Mouse (Mus musculus) layer of hippocampus, adult 6 months (tissue): Measurements from ENCODE around the gene Lpo. TPM values are rescaled to one million over a fixed set of nuclear protein-coding genes. Genes with fewer than 3 reads are reported as not detected.

Experiments used
- long read RNA-seq, 2 experiments: library from polyadenylated mRNA; unstranded; transcript quantifications; one replicate each; pipeline ENCODE4 v2.0.0; 2019 to 2020
- microRNA-seq: library from miRNA; unstranded; fragments of <30 nt; microRNA quantifications from one replicate; pipeline ENCODE4 v1.2.0, GENCODE M21; 2020
- polyA plus RNA-seq: library from polyadenylated mRNA; unstranded; fragments of <200 nt; fragmentation: Nextera tagmentation; gene quantifications from 2 replicates; pipeline ENCODE4 v1.2.3, GENCODE M21; 2021

Lpo gene
- polyA plus RNA-seq = 0.59 and 0.65 TPM in 2 replicates
- long read RNA-seq, experiment 1, partial matches to known transcripts = 0 of 1 reads
- long read RNA-seq, experiment 1, other reads (novel, unspliced or antisense) = 1 of 1 reads
- long read RNA-seq, experiment 2, partial matches to known transcripts = 2 of 10 reads
- long read RNA-seq, experiment 2, other reads (novel, unspliced or antisense) = 7 of 10 reads

GRCm38 (mm10) chr11:87828239-87828900, at the start of gene Lpo:
Gene Lpo, minus strand, starts transcription at chr11:87828289.

GRCm38 (mm10) chr11:87875436-87875835, 47.3 kb upstream of the Lpo start, which contains the start of gene Epx:
Gene Epx, minus strand, starts transcription at chr11:87875536.

GRCm38 (mm10) chr11:87852690-87853596, 24.9 kb upstream of the Lpo start, which contains the start of gene Mks1:
Gene Mks1, plus strand, starts transcription at chr11:87853215.

GRCm38 (mm10) chr11:87793460-87793859, 34.6 kb downstream of the Lpo start, which contains the start of gene Mpo:
Gene Mpo, plus strand, starts transcription at chr11:87793581.

GRCm38 (mm10) chr11:87760301-87761081, 67.6 kb downstream of the Lpo start, which contains the start of gene Tspoap1:
Gene Tspoap1, plus strand, starts transcription at chr11:87760541.

Small RNA genes lying within 50 kb of the gene (microRNA-seq; reads per million reads assigned to microRNA genes)
- gene Mir142 (not detected), gene Mir142b (not detected)

Other genes starting within 250 kb of the Lpo start
- 11.0 and 12.7 TPM in 2 replicates for gene Mtmr4, start 236.1 kb downstream of the Lpo start, polyA plus RNA-seq
- 0.09 and 0.10 TPM in 2 replicates for gene Hsf5, start 211.1 kb downstream of the Lpo start, polyA plus RNA-seq
- gene Rnf43, start 165.6 kb downstream of the Lpo start, polyA plus RNA-seq = 0.70 and 1.2 TPM in 2 replicates
- 231 and 250 TPM in 2 replicates for gene Supt4a, start 90.7 kb downstream of the Lpo start, polyA plus RNA-seq
- gene Tspoap1, start 67.7 kb downstream of the Lpo start, polyA plus RNA-seq = 5.9 and 6.1 TPM in 2 replicates
- gene Mpo, start 34.7 kb downstream of the Lpo start, polyA plus RNA-seq = 0.18 and 0.24 TPM in 2 replicates
- gene Mks1, start 24.9 kb upstream of the Lpo start, polyA plus RNA-seq = 2.6 and 2.7 TPM in 2 replicates
- 0.21 and 0.39 TPM in 2 replicates for gene Epx, start 47.2 kb upstream of the Lpo start, polyA plus RNA-seq
- gene Olfr462, start 64.0 kb upstream of the Lpo start, polyA plus RNA-seq = not detected in 2 replicates
- not detected in 2 replicates for gene Olfr463, start 69.1 kb upstream of the Lpo start, polyA plus RNA-seq
- gene Olfr464, start 92.7 kb upstream of the Lpo start, polyA plus RNA-seq = 0.14 TPM in 1 of 2 replicates, not detected in the other
- gene Dynll2, start 159.2 kb upstream of the Lpo start, polyA plus RNA-seq = 20.3 and 22.7 TPM in 2 replicates
- 11.2 and 13.7 TPM in 2 replicates for gene Srsf1, start 219.1 kb upstream of the Lpo start, polyA plus RNA-seq
- 10.3 and 11.3 TPM in 2 replicates for gene Vezf1, start 240.0 kb upstream of the Lpo start, polyA plus RNA-seq